Mouse (Mus musculus) heart, embryonic 15.5 days (tissue): ENCODE measurements at regions not wholly inside any gene's neighbourhood (a gene's known extent, or its start where the extent isn't known, plus 50 kb on each side); places are given as distances from the start of the nearest gene placed in this dataset.

ENCODE experiments used
- ATAC-seq: fragments of 200-750 bp; cut with Nextera tagmentation; replicated peaks from 2 replicates; pipeline ENCODE4 v1.8.0; 2017; ENCODE audit warnings: low read depth, moderate TSS enrichment; ENCODE audit not compliant: insufficient number of reproducible peaks, insufficient read depth, low FRiP score
- H3K27ac ChIP-seq: fragments of 300-500 bp; sonication (generic); 2 replicates; pipeline ENCODE4 v1.5.1; 2015; ENCODE audit warnings: mild to moderate bottlenecking, inconsistent platforms
- H3K27me3 ChIP-seq: fragments of 300-500 bp; sonication (generic); 2 replicates; pipeline ENCODE4 v1.6.1; 2015; ENCODE audit warnings: inconsistent platforms
- H3K36me3 ChIP-seq: fragments of 300-500 bp; sonication (generic); 2 replicates; pipeline ENCODE4 v1.6.1; 2015; ENCODE audit warnings: mild to moderate bottlenecking, inconsistent platforms
- H3K4me1 ChIP-seq: fragments of 300-500 bp; sonication (generic); replicated peaks from 2 replicates; pipeline ENCODE4 v1.6.1; 2015; ENCODE audit warnings: inconsistent platforms
- H3K4me2 ChIP-seq: fragments of 300-500 bp; sonication (generic); 2 replicates; pipeline ENCODE4 v1.6.1; 2015; ENCODE audit warnings: inconsistent platforms, mild to moderate bottlenecking, moderate library complexity
- H3K4me3 ChIP-seq: fragments of 300-500 bp; sonication (generic); 2 replicates; pipeline ENCODE4 v1.5.1; 2015; ENCODE audit warnings: mild to moderate bottlenecking, inconsistent platforms
- H3K9ac ChIP-seq: fragments of 300-500 bp; sonication (generic); 2 replicates; pipeline ENCODE4 v1.6.1; 2015; ENCODE audit warnings: mild to moderate bottlenecking, inconsistent platforms
- H3K9me3 ChIP-seq: fragments of 300-500 bp; sonication (generic); replicated peaks from 2 replicates; pipeline ENCODE4 v1.6.1; 2016; ENCODE audit warnings: inconsistent platforms
- WGBS: fragments of 180-500 bp; shearing (Covaris S2); methylation state at CpG from one replicate; pipeline ENCODE4 v1.1.7; 2015; ENCODE audit warnings: mixed read lengths; 5-methylcytosine and 5-hydroxymethylcytosine counted together

GRCm38 (mm10) chr10:9096207-9096606 is 210.3 kb upstream of the Sash1 start:
- Histone ChIP-seq H3K9me3 (no peaks in the 10 kb centered on the region), H3K27ac (no peak overlapping the region), H3K9ac (no peak overlapping the region), H3K4me1 (peaks cover 12% of the 10 kb centered on the region), H3K27me3 (no peaks in the 10 kb centered on the region), H3K36me3 (no peaks in the 10 kb centered on the region), H3K4me3 (no peak overlapping the region), H3K4me2 (no peak overlapping the region)
- 83% methylated on average over 2 of the region's 2 CpGs for WGBS
- no peak for ATAC-seq

GRCm38 (mm10) chr10:9095163-9095562 is 209.3 kb upstream of the Sash1 start:
- Histone ChIP-seq H3K4me2 (no peak overlapping the region), H3K4me1 (peaks cover 12% of the 10 kb centered on the region), H3K9me3 (no peaks in the 10 kb centered on the region), H3K4me3 (no peak overlapping the region), H3K27ac (no peak overlapping the region), H3K27me3 (no peaks in the 10 kb centered on the region), H3K36me3 (no peaks in the 10 kb centered on the region), H3K9ac (no peak overlapping the region)
- 81% methylated on average over 6 of the region's 6 CpGs for WGBS
- no peak for ATAC-seq

GRCm38 (mm10) chr10:9092237-9092885 is 206.5 kb upstream of the Sash1 start:
- Histone ChIP-seq H3K27ac (peak overlapping the region; percentile 75), H3K4me3 (no peak overlapping the region), H3K27me3 (no peaks in the 10 kb centered on the region), H3K9me3 (no peaks in the 10 kb centered on the region), H3K36me3 (no peaks in the 10 kb centered on the region), H3K9ac (no peak overlapping the region), H3K4me2 (peak overlapping the region; percentile 27; the same call in 1 of the 2 replicates), H3K4me1 (peaks cover 12% of the 10 kb centered on the region)
- 18% methylated on average over 10 of the region's 10 CpGs for WGBS
- peak; percentile 91 for ATAC-seq

GRCm38 (mm10) chr10:9090961-9091360 is 205.1 kb upstream of the Sash1 start:
- Histone ChIP-seq H3K9ac (no peak overlapping the region), H3K36me3 (no peaks in the 10 kb centered on the region), H3K27me3 (no peaks in the 10 kb centered on the region), H3K9me3 (no peaks in the 10 kb centered on the region), H3K4me1 (peaks cover 12% of the 10 kb centered on the region), H3K4me3 (no peak overlapping the region), H3K4me2 (no peak overlapping the region), H3K27ac (no peak overlapping the region)
- 85% methylated on average over 6 of the region's 6 CpGs for WGBS
- ATAC-seq = no peak

GRCm38 (mm10) chr10:9087871-9088270 is 202.0 kb upstream of the Sash1 start:
- no peak for ATAC-seq
- 88% methylated on average over 3 of the region's 3 CpGs for WGBS
- no peak overlapping the region for H3K4me3 ChIP-seq

GRCm38 (mm10) chr10:9087171-9087570 is 201.3 kb upstream of the Sash1 start:
- H3K4me2 ChIP-seq = no peak overlapping the region
- H3K9ac ChIP-seq = no peak overlapping the region
- no peaks in the 10 kb centered on the region for H3K9me3 ChIP-seq
- H3K36me3 ChIP-seq = no peaks in the 10 kb centered on the region
- H3K4me3 ChIP-seq = no peak overlapping the region
- H3K4me1 ChIP-seq = peaks cover 6% of the 10 kb centered on the region
- no peak overlapping the region for H3K27ac ChIP-seq
- no peaks in the 10 kb centered on the region for H3K27me3 ChIP-seq
- 64% methylated on average over 3 of the region's 3 CpGs for WGBS
- ATAC-seq = no peak

More at GRCm38 (mm10) chr10:9087871-9088270, 202.0 kb upstream of the Sash1 start:
- Histone ChIP-seq H3K27ac (no peak overlapping the region), H3K27me3 (no peaks in the 10 kb centered on the region), H3K4me1 (peaks cover 10% of the 10 kb centered on the region), H3K9ac (no peak overlapping the region), H3K9me3 (no peaks in the 10 kb centered on the region), H3K36me3 (no peaks in the 10 kb centered on the region), H3K4me2 (no peak overlapping the region)

- H3K9ac ChIP-seq = no peak overlapping the region
- no peaks in the 10 kb centered on the region for H3K27me3 ChIP-seq
- peaks cover 5% of the 10 kb centered on the region; the same call in 1 of the 2 replicates for H3K4me1 ChIP-seq
- no peaks in the 10 kb centered on the region for H3K36me3 ChIP-seq
- 68% methylated on average over 2 of the region's 2 CpGs for WGBS
- no peak for ATAC-seq
- H3K4me3 ChIP-seq = no peak overlapping the region
- H3K4me2 ChIP-seq = no peak overlapping the region
- H3K9me3 ChIP-seq = no peaks in the 10 kb centered on the region
- H3K27ac ChIP-seq = no peak overlapping the region
Observed at GRCm38 (mm10) chr10:9086666-9087065, 200.8 kb upstream of the Sash1 start.

GRCm38 (mm10) chr10:9085441-9085840 is 199.6 kb upstream of the Sash1 start:
- 82% methylated on average over 7 of the region's 7 CpGs for WGBS
- H3K4me1 ChIP-seq = peaks cover 5% of the 10 kb centered on the region; the same call in 1 of the 2 replicates

GRCm38 (mm10) chr10:9074916-9075315 is 189.0 kb upstream of the Sash1 start:
- no peaks in the 10 kb centered on the region for H3K4me1 ChIP-seq
- H3K36me3 ChIP-seq = no peaks in the 10 kb centered on the region
- H3K9ac ChIP-seq = no peak overlapping the region
- H3K9me3 ChIP-seq = no peaks in the 10 kb centered on the region
- 85% methylated on average over 2 of the region's 2 CpGs for WGBS
- no peaks in the 10 kb centered on the region for H3K27me3 ChIP-seq
- H3K4me2 ChIP-seq = no peak overlapping the region
- no peak overlapping the region for H3K27ac ChIP-seq
- ATAC-seq = no peak
- H3K4me3 ChIP-seq = no peak overlapping the region

More at GRCm38 (mm10) chr10:9085441-9085840, 199.6 kb upstream of the Sash1 start:
- no peak for ATAC-seq
- Histone ChIP-seq H3K4me3 (no peak overlapping the region), H3K9me3 (no peaks in the 10 kb centered on the region), H3K9ac (no peak overlapping the region), H3K27me3 (no peaks in the 10 kb centered on the region), H3K36me3 (no peaks in the 10 kb centered on the region), H3K27ac (no peak overlapping the region), H3K4me2 (no peak overlapping the region)

GRCm38 (mm10) chr10:9071630-9072029 is 185.8 kb upstream of the Sash1 start:
- no peaks in the 10 kb centered on the region for H3K9me3 ChIP-seq
- 18% methylated on average over 5 of the region's 5 CpGs for WGBS
- peaks cover under 1% of the 10 kb centered on the region; the same call in 1 of the 2 replicates for H3K4me1 ChIP-seq
- H3K36me3 ChIP-seq = no peaks in the 10 kb centered on the region
- H3K4me3 ChIP-seq = no peak overlapping the region
- no peak overlapping the region for H3K9ac ChIP-seq
- H3K27me3 ChIP-seq = no peaks in the 10 kb centered on the region
- H3K27ac ChIP-seq = no peak overlapping the region
- H3K4me2 ChIP-seq = no peak overlapping the region
- ATAC-seq = no peak

- H3K27ac ChIP-seq = no peak overlapping the region
- WGBS = 70% methylated on average over 13 of the region's 13 CpGs
- no peak for ATAC-seq
- H3K9ac ChIP-seq = no peak overlapping the region
- no peaks in the 10 kb centered on the region for H3K36me3 ChIP-seq
- H3K4me3 ChIP-seq = no peak overlapping the region
- no peaks in the 10 kb centered on the region for H3K9me3 ChIP-seq
- no peaks in the 10 kb centered on the region for H3K27me3 ChIP-seq
- peaks cover 3% of the 10 kb centered on the region; the same call in 1 of the 2 replicates for H3K4me1 ChIP-seq
- no peak overlapping the region for H3K4me2 ChIP-seq
Observed at GRCm38 (mm10) chr10:9069608-9070190, 183.8 kb upstream of the Sash1 start.

- Histone ChIP-seq H3K9me3 (no peaks in the 10 kb centered on the region), H3K27me3 (no peaks in the 10 kb centered on the region), H3K27ac (no peak overlapping the region), H3K9ac (no peak overlapping the region), H3K4me3 (no peak overlapping the region), H3K4me1 (peaks cover 3% of the 10 kb centered on the region; the same call in 1 of the 2 replicates), H3K36me3 (no peaks in the 10 kb centered on the region), H3K4me2 (no peak overlapping the region)
- ATAC-seq = no peak
- WGBS = 50% methylated on average over 3 of the region's 3 CpGs
Observed at GRCm38 (mm10) chr10:9066566-9066965, 180.7 kb upstream of the Sash1 start.
